Mouse (Mus musculus) liver, adult 2 months (tissue): ENCODE results near the gene Arhgap22. TPM values are rescaled to one million over a fixed set of nuclear protein-coding genes. Genes with fewer than 3 reads are reported as not detected.

ENCODE experiments used
- DNase-seq: peaks from one replicate; pipeline ENCODE4 v3.0.0-alpha.2; 2011; ENCODE audit warnings: low read depth, low spot score; ENCODE audit errors: extremely low read depth
- H3K27ac ChIP-seq: fragments of 200-500 bp; replicated peaks from 2 replicates; pipeline ENCODE4 v1.5.1; 2012; ENCODE audit warnings: low read depth, mild to moderate bottlenecking, control low read depth, inconsistent platforms, low read length; ENCODE audit not compliant: insufficient read depth
- H3K27me3 ChIP-seq: fragments of 200-500 bp; 2 replicates; pipeline ENCODE4 v1.6.1; 2012; ENCODE audit warnings: mild to moderate bottlenecking, moderate library complexity, low read length, inconsistent platforms; ENCODE audit not compliant: control insufficient read depth, insufficient read depth
- H3K36me3 ChIP-seq: fragments of 200-500 bp; 2 replicates; pipeline ENCODE4 v1.6.1; 2012; ENCODE audit warnings: low read length, inconsistent platforms; ENCODE audit not compliant: control insufficient read depth, insufficient read depth
- H3K4me1 ChIP-seq: fragments of 200-500 bp; 2 replicates; pipeline ENCODE4 v1.6.1; 2011; ENCODE audit warnings: low read length; ENCODE audit not compliant: control insufficient read depth, insufficient read depth
- H3K4me3 ChIP-seq: fragments of 200-500 bp; 2 replicates; pipeline ENCODE4 v1.5.1; 2011; ENCODE audit warnings: low read depth, mild to moderate bottlenecking, control low read depth, low read length, moderate library complexity; ENCODE audit not compliant: insufficient read depth
- H3K79me2 ChIP-seq: fragments of 200-500 bp; 2 replicates; pipeline ENCODE4 v1.6.1; 2012; ENCODE audit warnings: inconsistent platforms, mild to moderate bottlenecking, low read length, moderate library complexity; ENCODE audit not compliant: control insufficient read depth, insufficient read depth
- H3K9ac ChIP-seq: fragments of 200-500 bp; 2 replicates; pipeline ENCODE4 v1.6.1; 2012; ENCODE audit warnings: low read depth, mild to moderate bottlenecking, control low read depth, inconsistent platforms, low read length
- CTCF ChIP-seq: fragments of 200-500 bp; IDR thresholded peaks from 2 replicates; pipeline ENCODE4 v1.5.1; 2011; ENCODE audit warnings: low read depth, low read length, control low read depth
- POLR2A ChIP-seq: fragments of 200-500 bp; IDR thresholded peaks from 2 replicates; pipeline ENCODE4 v1.6.1; 2011; ENCODE audit warnings: low read length, control low read depth; ENCODE audit not compliant: insufficient read depth; ENCODE audit errors: extremely low read depth
- WGBS: fragments of 180-500 bp; shearing (Covaris S2); methylation state at CpG from one replicate; pipeline ENCODE4 v1.1.7; 2018; 5-methylcytosine and 5-hydroxymethylcytosine counted together
- polyA plus RNA-seq: library from polyadenylated mRNA; depleted of rRNA; stranded (reverse); fragments of >200 nt; gene quantifications from 2 replicates; pipeline ENCODE4 v1.2.3, GENCODE M21; 2012
- total RNA-seq: library from RNA; depleted of rRNA; stranded (reverse); fragments of >200 nt; gene quantifications from 2 replicates; pipeline ENCODE4 v1.2.3, GENCODE M21; 2014

Gene Arhgap22
- total and polyA plus RNA-seq, 2 experiments = 0.09 to 0.57 TPM

- no peak overlapping the region for H3K4me3 ChIP-seq
- WGBS = 2% methylated on average over 10 of the region's 10 CpGs
- no peak for TF ChIP-seq POLR2A
- no peak for TF ChIP-seq CTCF
- no peaks in the 10 kb centered on the region for H3K79me2 ChIP-seq
- H3K9ac ChIP-seq = no peak overlapping the region
- no peak for DNase-seq
- H3K4me1 ChIP-seq = peaks cover 2% of the 10 kb centered on the region
- no peak overlapping the region for H3K27ac ChIP-seq
- no peaks in the 10 kb centered on the region for H3K36me3 ChIP-seq
- no peaks in the 10 kb centered on the region for H3K27me3 ChIP-seq
Measured at GRCm38 (mm10) chr14:33362807-33363206, 149.0 kb downstream of the Arhgap22 start.

GRCm38 (mm10) chr14:33363611-33364010 is 149.8 kb downstream of the Arhgap22 start:
- H3K4me1 ChIP-seq = peaks cover 2% of the 10 kb centered on the region
- no peak for DNase-seq
- no peak overlapping the region for H3K9ac ChIP-seq
- no peak overlapping the region for H3K27ac ChIP-seq
- no peak overlapping the region for H3K4me3 ChIP-seq
- 75% methylated on average over 5 of the region's 5 CpGs for WGBS
- no peaks in the 10 kb centered on the region for H3K27me3 ChIP-seq
- no peaks in the 10 kb centered on the region for H3K36me3 ChIP-seq
- TF ChIP-seq POLR2A (no peak), CTCF (no peak)
- H3K79me2 ChIP-seq = no peaks in the 10 kb centered on the region

GRCm38 (mm10) chr14:33364061-33364460 is 150.2 kb downstream of the Arhgap22 start:
- WGBS = 89% methylated on average over 2 of the region's 2 CpGs
- H3K27me3 ChIP-seq = no peaks in the 10 kb centered on the region
- H3K27ac ChIP-seq = no peak overlapping the region
- peaks cover 2% of the 10 kb centered on the region for H3K4me1 ChIP-seq
- no peaks in the 10 kb centered on the region for H3K36me3 ChIP-seq
- no peak overlapping the region for H3K4me3 ChIP-seq
- H3K9ac ChIP-seq = no peak overlapping the region
- TF ChIP-seq POLR2A = no peak
- no peak for TF ChIP-seq CTCF
- DNase-seq = no peak
- H3K79me2 ChIP-seq = no peaks in the 10 kb centered on the region

GRCm38 (mm10) chr14:33366891-33367777 is 153.3 kb downstream of the Arhgap22 start:
- H3K79me2 ChIP-seq = no peaks in the 10 kb centered on the region
- no peak overlapping the region for H3K9ac ChIP-seq
- H3K4me1 ChIP-seq = peaks cover 2% of the 10 kb centered on the region
- no peak overlapping the region for H3K27ac ChIP-seq
- no peaks in the 10 kb centered on the region for H3K36me3 ChIP-seq
- no peaks in the 10 kb centered on the region for H3K27me3 ChIP-seq
- WGBS = 92% methylated on average over 30 of the region's 30 CpGs
- DNase-seq = no peak
- no peak for TF ChIP-seq CTCF
- TF ChIP-seq POLR2A = no peak
- H3K4me3 ChIP-seq = no peak overlapping the region

- WGBS = 83% methylated on average over 12 of the region's 12 CpGs
- H3K36me3 ChIP-seq = no peaks in the 10 kb centered on the region
- DNase-seq = no peak
- peaks cover 3% of the 10 kb centered on the region for H3K4me1 ChIP-seq
- no peak overlapping the region for H3K9ac ChIP-seq
- no peak overlapping the region for H3K27ac ChIP-seq
- no peak overlapping the region for H3K4me3 ChIP-seq
- no peaks in the 10 kb centered on the region for H3K27me3 ChIP-seq
- no peaks in the 10 kb centered on the region for H3K79me2 ChIP-seq
- no peak for TF ChIP-seq CTCF
- TF ChIP-seq POLR2A = no peak
Measured at GRCm38 (mm10) chr14:33369375-33369774, 155.5 kb downstream of the Arhgap22 start.

GRCm38 (mm10) chr14:33370056-33370455 is 156.2 kb downstream of the Arhgap22 start:
- 20% methylated on average over 7 of the region's 7 CpGs for WGBS
- H3K9ac ChIP-seq = no peak overlapping the region
- DNase-seq = no peak
- H3K27me3 ChIP-seq = no peaks in the 10 kb centered on the region
- no peaks in the 10 kb centered on the region for H3K36me3 ChIP-seq
- H3K4me3 ChIP-seq = no peak overlapping the region
- H3K4me1 ChIP-seq = peaks cover 3% of the 10 kb centered on the region
- H3K79me2 ChIP-seq = no peaks in the 10 kb centered on the region
- no peak for TF ChIP-seq CTCF
- TF ChIP-seq POLR2A = no peak
- no peak overlapping the region for H3K27ac ChIP-seq
